Mouse (Mus musculus) embryonic fibroblast, embryonic 13.5 days (primary cell): Measurements from ENCODE around the gene Imp4. TPM values are rescaled to one million over a fixed set of nuclear protein-coding genes. Genes with fewer than 3 reads are reported as not detected.

Source experiments
- H3K27ac ChIP-seq: 2 replicates; pipeline ENCODE4 v1.5.1; 2012; ENCODE audit warnings: low read length, control low read depth, inconsistent platforms; ENCODE audit not compliant: insufficient read depth
- H3K4me1 ChIP-seq: 2 replicates; pipeline ENCODE4 v1.6.1; 2011; ENCODE audit warnings: low read length; ENCODE audit not compliant: control insufficient read depth, insufficient read depth
- H3K4me3 ChIP-seq: 2 replicates; pipeline ENCODE4 v1.5.1; 2011; ENCODE audit warnings: mild to moderate bottlenecking, control low read depth, low read length; ENCODE audit not compliant: insufficient read depth
- CTCF ChIP-seq: IDR thresholded peaks from 2 replicates; pipeline ENCODE4 v1.5.1; 2011; ENCODE audit warnings: mild to moderate bottlenecking, control low read depth, low read length, moderate library complexity, borderline replicate concordance; ENCODE audit not compliant: insufficient read depth
- POLR2A ChIP-seq: IDR thresholded peaks from 2 replicates; pipeline ENCODE4 v1.6.1; 2011; ENCODE audit warnings: low read depth, mild to moderate bottlenecking, control low read depth, low read length, moderate library complexity
- polyA plus RNA-seq: library from polyadenylated mRNA; stranded (reverse); fragments of >200 nt; gene quantifications from 2 replicates; pipeline ENCODE4 v1.2.4, GENCODE M21; 2011; ENCODE audit warnings: low read depth; ENCODE audit not compliant: missing spikeins, insufficient read length

Imp4 gene
- polyA plus RNA-seq, 1 experiment, result 36.2 TPM

- TF ChIP-seq CTCF, result no peak
- no peak overlapping the region for H3K27ac ChIP-seq
- no peak overlapping the region for H3K4me3 ChIP-seq
- no peaks in the 10 kb centered on the region for H3K4me1 ChIP-seq
These were observed 39.4 kb downstream of the Imp4 start for GRCm38 (mm10) chr1:34478891-34479655.

GRCm38 (mm10) chr1:34480801-34481200, 41.1 kb downstream of the Imp4 start:
- Histone ChIP-seq H3K27ac (no peak overlapping the region), H3K4me1 (no peaks in the 10 kb centered on the region), H3K4me3 (no peak overlapping the region)
- TF ChIP-seq POLR2A (no peak), CTCF (no peak)

DNA sequence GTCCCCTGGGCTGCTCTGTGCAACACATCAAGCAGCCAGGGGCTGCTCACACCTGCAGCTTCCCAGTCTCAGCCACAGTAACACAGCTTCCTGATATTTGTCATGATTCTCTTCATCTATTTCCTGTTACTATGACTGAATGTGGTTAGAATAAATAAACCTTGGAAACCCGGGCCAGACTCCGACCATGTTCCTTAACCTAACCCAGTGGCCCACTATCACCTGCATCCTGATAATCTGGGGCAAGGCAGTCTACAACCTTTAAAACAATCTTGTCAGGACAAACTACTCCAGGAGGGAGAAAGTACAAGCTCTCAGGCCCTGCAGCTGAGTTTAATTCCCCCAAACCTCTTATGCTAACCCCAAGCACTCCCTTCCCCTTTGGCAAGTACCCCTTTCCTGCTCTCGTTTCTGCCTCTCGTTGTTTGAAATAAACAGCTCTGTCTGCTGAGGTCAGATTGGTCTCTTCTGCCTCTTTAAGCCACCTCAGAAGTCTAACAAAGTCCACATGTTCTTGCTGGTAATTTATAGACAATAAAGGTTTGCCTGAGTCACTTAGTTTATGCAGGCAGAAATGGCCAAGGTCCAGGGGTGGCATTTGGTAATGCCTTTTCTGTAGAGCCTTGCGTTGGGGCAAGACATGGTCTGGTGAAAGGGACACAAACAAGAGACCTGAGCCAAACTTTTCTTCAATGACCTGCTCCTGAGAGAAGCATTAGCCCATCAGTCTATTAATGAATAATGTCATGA, 42.4 kb downstream of the Imp4 start:
- Histone ChIP-seq H3K4me3 (no peak overlapping the region), H3K4me1 (no peaks in the 10 kb centered on the region), H3K27ac (no peak overlapping the region)
- TF ChIP-seq CTCF, result no peak
- no peak for TF ChIP-seq POLR2A

GRCm38 (mm10) chr1:34484470-34484869, 44.8 kb downstream of the Imp4 start:
- H3K27ac ChIP-seq, result no peak overlapping the region
- TF ChIP-seq CTCF, result no peak
- TF ChIP-seq POLR2A, result no peak

GRCm38 (mm10) chr1:34485461-34486188, 46.0 kb downstream of the Imp4 start:
- TF ChIP-seq CTCF, result peak; percentile 58; the same call in 1 of the 2 replicates
- no peak for TF ChIP-seq POLR2A
- Histone ChIP-seq H3K4me3 (no peak overlapping the region), H3K27ac (no peak overlapping the region), H3K4me1 (no peaks in the 10 kb centered on the region)

More at GRCm38 (mm10) chr1:34484470-34484869, 44.8 kb downstream of the Imp4 start:
- Histone ChIP-seq H3K4me3 (no peak overlapping the region), H3K4me1 (no peaks in the 10 kb centered on the region)

DNA sequence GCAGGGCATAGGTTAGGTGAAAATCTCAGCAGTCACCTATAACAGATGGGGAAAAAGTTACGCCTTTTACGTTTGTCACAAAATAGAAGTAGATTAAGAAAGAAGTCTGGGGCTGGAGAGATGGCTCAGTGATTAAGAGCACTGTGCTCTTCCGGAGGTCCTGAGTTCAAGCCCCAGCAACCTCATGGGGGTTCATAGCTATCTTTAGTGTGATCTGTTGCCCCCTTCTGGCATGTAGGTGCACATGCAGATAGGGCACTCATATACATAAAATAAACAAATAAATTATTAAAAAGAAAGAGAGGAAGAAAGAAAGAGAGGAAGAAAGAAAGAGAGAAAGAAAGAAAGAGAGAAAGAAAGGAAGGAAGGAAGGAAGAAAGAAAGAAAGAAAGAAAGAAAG, 47.7 kb downstream of the Imp4 start:
- no peak overlapping the region for H3K27ac ChIP-seq
- TF ChIP-seq CTCF (no peak), POLR2A (no peak)
- no peaks in the 10 kb centered on the region for H3K4me1 ChIP-seq
- no peak overlapping the region for H3K4me3 ChIP-seq

- no peak overlapping the region for H3K4me3 ChIP-seq
- no peak overlapping the region for H3K27ac ChIP-seq
- no peaks in the 10 kb centered on the region for H3K4me1 ChIP-seq
- no peak for TF ChIP-seq CTCF
- no peak for TF ChIP-seq POLR2A
These were observed 50.3 kb downstream of the Imp4 start for GRCm38 (mm10) chr1:34489852-34490541.

GRCm38 (mm10) chr1:34491480-34491879, 51.8 kb downstream of the Imp4 start:
- no peak for TF ChIP-seq CTCF
- TF ChIP-seq POLR2A, result no peak
- H3K27ac ChIP-seq, result no peak overlapping the region
- H3K4me3 ChIP-seq, result no peak overlapping the region
- no peaks in the 10 kb centered on the region for H3K4me1 ChIP-seq

Other genes starting within 250 kb of the Imp4 start
- 15.2 and 18.1 TPM in 2 replicates for gene Ccdc115, start 179 bp upstream of the Imp4 start, polyA plus RNA-seq
- gene Ptpn18, start 19.9 kb downstream of the Imp4 start, polyA plus RNA-seq, result 0.39 TPM in 1 of 2 replicates, not detected in the other
- not detected in 2 replicates for gene Prss39, start 58.6 kb downstream of the Imp4 start, polyA plus RNA-seq
- not detected in 2 replicates for gene Cfc1, start 95.8 kb downstream of the Imp4 start, polyA plus RNA-seq
- not detected in 2 replicates for gene Prss40, start 121.1 kb downstream of the Imp4 start, polyA plus RNA-seq
- not detected in 2 replicates for gene Amer3, start 139.8 kb downstream of the Imp4 start, polyA plus RNA-seq